Mouse (Mus musculus): ENCODE data around the gene Wfikkn1.

Gene Wfikkn1

DNA sequence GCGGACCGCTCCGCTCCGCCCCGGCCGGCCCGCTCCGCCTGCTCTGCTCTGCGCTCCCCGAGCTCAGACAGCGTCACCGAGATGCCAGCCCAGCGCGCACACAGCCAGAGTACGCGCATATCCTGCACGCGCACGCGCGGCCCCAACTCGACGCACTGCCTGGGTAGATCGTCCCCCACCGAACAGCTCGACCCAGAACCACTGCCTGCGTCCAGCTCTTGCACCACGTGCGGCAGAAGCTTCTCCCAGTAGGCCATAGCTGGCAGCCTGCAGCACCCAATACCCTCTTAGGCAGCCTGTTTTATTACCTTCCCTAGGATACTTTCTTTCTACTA is 43.6 kb downstream of the Wfikkn1 start, which contains the start of gene Rhbdl1:
Gene Rhbdl1, minus strand, starts transcription at position 220 of the 335 bp plus-strand sequence.
- peak; percentile 68 for DNase-seq (ENCODE audit: low spot score)

DNA sequence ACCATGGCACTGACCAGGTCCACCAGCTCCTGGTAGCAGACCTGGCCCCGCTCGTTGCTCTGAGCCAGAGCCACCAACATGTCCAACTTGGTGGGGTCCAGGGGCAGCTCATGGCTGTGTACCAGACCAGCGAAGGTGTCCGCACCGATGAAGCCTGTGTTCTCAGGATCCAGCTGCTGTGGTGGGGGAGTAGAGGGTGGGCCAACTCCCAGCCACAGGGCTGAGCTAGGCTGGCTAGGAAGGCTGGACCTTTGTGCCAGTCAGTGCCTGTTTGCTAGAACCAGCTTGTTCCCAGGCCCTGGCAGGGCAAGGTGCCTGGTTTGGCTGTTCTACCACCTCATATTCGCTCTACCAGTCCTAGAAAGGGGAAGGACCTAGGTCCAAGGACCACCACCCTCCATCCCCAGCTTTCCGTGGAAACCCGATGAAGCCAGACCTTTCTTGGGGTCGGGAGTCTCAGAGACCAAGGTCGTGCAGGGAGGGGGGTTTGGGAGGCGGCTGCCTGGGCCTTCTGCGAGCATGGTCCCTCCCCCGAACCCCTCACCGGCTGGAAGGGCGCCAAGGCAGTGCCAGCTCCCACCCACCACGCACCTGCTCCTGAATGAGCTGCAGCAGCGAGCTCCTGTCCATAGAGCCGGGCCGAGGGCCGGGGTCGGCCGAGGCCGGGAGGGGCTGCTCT is 44.1 kb downstream of the Wfikkn1 start:
- no peak for DNase-seq (ENCODE audit: low spot score)

DNA sequence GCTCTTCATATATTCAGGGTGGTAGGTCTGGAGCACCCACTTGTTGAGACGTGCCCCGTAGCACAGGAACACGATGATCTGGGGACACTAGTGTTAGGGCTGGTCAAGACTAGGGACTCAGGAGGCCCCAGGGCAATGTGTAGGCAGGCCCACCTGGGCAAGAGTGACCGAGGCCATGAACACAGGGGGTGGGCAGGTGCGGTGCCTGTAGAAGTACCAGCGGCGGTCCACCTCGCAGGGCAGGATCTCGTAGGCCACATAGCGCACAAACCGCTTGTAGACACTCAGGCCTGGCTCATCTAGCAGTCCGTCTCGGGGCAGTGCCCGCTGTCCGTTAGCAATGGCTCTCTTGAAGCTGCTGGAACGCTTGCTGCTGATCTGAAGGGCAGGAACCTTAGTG is 44.8 kb downstream of the Wfikkn1 start:
- no peak for DNase-seq (ENCODE audit: low spot score)

- DNase-seq (ENCODE audit: low spot score): no peak
These were observed 45.4 kb downstream of the Wfikkn1 start for GRCm38 (mm10) chr17:25835301-25835700.

DNA sequence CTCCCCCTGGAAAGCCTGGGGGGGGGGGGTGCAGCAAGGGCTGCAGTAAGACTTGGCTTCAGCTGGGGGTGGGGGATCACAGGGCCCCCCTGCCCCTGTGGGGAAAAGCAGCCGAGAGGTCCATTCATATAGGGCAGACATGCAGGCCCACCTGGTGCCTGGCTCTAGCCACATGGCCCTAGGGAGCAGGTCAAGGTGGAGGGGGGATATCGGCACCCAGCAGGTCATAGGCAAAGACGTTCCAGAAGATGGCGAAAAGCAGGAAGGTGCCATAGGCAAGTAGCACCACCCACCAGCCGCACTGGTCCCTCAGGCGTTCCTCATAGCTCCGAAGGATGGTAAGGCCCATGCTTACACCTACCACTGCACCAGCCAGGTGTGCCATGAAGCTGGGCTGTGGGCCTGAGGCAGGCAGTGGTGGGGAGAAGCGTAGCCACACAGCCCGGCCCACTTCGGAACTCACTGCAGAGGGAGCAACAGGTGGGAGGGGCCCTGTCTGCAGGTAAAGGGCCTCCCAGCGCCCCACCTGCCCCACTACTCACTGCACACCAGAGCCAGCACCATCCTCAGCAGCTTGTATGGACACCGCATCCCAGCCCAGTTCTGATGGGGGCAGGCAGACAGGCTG is 45.9 kb downstream of the Wfikkn1 start:
- no peak for DNase-seq (ENCODE audit: low spot score)

DNA sequence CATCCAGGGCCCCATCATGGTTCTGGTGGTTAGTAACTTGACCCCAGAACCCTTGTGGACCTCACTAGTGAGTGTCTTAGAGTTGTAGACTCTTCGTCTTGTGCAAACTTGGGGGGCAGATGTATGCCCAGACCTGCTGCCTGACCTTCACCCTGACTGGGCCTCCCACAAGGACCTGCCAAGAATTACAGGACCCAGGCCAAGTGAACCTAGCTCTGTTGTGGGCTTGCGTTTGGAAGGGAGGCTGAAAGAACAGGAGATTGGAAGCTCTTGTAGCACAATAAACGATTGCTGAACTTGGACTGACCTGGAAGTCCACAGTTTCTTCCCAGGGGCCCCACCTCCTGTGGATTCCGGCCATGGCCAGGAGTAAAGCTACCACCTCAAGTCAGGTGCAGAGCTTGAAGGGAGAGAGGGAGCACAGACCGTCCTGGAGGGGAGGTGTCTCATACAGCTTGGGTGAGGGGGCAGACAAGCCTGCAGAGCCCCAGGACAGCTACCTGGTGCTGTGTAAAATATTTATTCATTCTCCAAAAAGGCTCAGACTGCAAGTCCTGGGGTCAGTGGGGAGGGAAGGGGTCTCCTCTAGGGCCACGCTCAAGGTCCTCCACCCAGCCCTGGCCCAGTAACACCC is 46.6 kb downstream of the Wfikkn1 start:
- DNase-seq (ENCODE audit: low spot score): no peak

- DNase-seq (ENCODE audit: low spot score): peak; percentile 97
These were observed 47.4 kb downstream of the Wfikkn1 start, which contains the start of gene Stub1 for GRCm38 (mm10) chr17:25833291-25833663. Gene Stub1, minus strand, starts transcription at chr17:25833404.

DNA sequence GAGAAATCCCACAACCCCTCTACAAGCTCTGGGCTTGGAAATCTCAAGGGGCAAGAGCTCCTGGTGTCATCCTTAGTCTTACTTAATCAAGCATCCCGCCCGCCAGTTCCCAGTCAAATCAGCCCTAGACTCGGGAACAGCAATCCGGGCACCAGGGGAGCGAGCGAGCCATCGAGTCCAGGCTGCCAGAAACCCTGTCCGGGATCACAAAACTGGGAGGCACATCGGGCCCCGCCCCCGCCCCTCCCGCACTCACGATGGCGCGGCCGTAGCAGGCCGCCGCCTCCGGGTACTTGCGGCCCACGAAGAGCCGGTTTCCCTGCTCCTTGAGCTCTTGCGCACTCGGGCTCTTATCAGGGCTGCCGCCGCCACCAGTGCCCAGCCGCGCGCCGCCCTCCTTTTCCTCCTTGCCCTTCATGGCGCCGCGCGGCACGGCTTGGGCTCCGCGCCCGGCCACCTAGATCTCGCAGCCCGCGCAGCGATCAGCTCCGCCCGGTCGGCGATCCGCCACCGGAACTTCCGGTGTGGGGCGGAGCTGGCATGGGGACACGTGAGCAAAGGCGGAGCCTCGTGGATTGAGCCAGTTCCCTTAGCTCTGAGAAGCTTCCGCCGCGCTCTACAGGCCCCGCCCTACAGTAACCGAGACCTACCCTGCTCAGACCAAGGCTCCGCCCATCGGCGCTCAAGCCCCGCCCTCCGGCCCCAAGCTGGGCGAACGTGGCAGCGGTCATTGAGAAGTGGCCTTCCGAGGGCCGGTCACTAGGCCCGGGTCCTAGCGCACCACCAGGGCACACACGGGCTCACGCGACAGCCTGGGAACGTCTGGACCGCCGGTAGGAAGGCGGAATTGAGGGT is 48.0 kb downstream of the Wfikkn1 start:
- DNase-seq (ENCODE audit: low spot score): peak; percentile 100

DNA sequence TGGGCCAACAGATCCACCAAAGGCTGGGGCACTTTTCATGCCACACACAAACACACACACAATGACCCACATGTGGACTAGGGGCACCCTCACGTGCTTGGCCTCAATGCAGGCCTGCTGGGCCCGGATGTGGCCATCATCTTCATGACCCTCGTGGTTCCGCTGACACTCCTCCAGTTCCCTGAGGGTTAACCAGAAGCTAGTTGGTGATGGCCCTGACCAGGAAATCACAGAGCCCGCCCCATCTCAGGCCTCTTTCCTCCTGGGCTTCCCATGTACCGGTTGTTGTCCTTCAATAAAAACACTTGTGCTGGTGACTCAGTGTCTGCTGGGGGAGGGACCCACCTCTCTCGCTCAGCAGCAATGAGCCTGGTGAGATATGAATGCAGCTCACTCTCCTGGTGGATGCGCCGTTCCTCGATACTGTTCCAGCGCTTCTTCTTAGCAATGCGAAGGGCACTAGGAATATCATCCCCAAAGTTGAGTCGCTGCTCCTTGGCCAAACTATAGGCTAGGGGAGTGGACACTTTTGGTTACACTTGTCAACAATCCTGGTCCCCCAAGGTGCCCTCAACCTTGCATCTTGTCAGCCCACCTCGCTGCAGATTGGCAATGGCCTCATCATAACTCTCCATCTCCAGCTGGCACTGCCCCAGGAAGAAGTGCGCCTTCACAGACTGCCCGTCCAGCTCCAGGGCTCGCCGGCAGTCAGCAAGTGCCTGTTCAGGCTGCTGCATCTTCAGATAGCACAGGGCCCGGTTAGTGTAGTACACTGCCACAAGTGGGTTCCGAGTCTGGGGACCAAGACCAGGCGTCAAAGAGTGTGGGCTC is 49.0 kb downstream of the Wfikkn1 start:
- DNase-seq (ENCODE audit: low spot score): no peak

DNA sequence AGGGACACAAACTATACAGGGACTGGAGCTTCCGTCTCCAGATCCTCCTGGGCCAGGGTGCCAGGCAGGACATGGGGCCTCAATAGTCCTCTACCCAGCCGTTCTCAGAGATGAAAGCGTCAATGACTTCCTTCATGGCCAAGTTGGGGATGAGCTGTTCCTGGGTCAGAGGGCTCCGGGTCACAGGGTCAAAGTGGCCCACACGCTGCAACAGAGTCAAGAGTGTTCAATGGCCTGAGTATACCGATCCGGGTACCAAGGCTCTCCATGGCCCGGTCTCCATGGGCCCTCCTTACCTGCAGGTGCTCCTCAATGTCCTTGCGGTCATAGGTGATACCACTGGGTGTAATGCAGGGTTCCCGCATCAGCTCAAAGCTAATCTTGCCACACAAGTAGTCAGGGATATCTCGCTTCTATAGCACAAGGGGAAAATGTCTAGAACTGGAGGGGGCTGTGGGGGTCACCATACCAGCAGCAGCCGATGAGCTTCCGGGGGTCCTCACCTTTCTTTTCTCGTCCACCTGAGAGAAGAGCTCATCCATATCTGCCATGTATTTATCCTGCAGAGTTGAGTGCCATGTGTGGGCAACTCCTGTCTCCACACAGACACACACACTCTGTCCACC is 49.7 kb downstream of the Wfikkn1 start:
- no peak for DNase-seq (ENCODE audit: low spot score)

DNA sequence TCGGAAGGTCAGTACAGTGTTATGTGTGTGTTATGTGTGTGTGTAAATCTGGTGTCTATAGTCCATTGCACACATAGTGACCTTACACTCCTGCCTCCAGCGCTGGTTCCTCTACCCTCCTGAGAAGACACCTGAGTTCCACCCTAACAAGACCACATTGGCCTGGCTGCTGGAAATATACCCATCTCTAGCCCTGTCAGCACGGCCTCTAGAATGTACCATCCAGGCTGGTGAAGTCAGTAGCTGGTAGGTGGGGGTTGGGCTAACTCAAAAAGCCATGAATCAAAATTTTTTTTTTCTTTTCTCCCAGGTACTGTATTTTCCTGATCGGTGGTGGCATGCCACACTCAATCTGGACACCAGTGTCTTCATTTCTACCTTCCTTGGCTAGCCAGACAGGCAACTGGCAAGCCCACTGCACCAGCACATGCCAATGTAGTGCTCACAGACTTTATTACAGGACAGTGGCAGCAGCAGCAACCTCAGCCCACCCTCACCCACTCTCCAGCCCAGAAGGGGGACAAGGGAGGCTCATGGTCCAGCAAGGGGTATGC is 50.4 kb downstream of the Wfikkn1 start:
- DNase-seq (ENCODE audit: low spot score): no peak

DNA sequence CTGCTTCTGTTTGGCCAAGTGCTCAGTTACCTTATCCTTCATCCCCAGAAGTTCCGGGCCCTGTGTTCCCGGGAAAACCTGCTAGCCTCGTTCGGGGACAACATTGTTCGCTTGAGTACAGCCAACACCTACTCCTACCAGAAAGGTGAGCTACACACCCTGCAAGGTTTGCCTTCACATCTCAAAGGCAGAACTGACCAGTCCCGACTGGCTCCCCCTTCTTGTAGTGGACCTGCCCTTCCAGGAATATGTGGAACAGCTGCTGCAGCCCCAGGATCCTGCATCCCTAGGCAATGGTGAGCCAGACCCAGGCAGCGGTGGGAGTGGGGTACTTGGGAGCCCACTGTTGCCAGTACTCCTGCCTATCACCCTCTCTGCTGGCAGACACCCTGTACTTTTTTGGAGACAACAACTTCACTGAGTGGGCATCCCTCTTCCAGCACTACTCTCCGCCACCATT is 51.1 kb downstream of the Wfikkn1 start:
- no peak for DNase-seq (ENCODE audit: low spot score)

GRCm38 (mm10) chr17:25828712-25829557 is 51.7 kb downstream of the Wfikkn1 start, which contains the start of gene Jmjd8:
Gene Jmjd8, plus strand, starts transcription at chr17:25828867.
- DNase-seq (ENCODE audit: low spot score): peak; percentile 88

- DNase-seq (ENCODE audit: low spot score): no peak
These were observed 52.4 kb downstream of the Wfikkn1 start for GRCm38 (mm10) chr17:25828223-25828594.
